Mouse (Mus musculus) heart, embryonic 14.5 days (tissue): ENCODE data around the gene Taf15. TPM values are rescaled to one million over a fixed set of nuclear protein-coding genes. Genes with fewer than 3 reads are reported as not detected.

Experiments used
- polyA plus RNA-seq: library from polyadenylated mRNA; unstranded; fragments of >200 nt; fragmentation: Nextera tagmentation; extraction: Ambion mirVana; gene quantifications from 2 replicates; pipeline ENCODE4 v1.2.1, GENCODE M21; 2014

The Taf15 gene
- polyA plus RNA-seq, 1 experiment from 2014 or later: 12.8 TPM

Other genes with a start within 250 kb of the Taf15 start
- 0.15 and 0.32 TPM in 2 replicates for gene Slfn14, start 186.4 kb upstream of the Taf15 start, polyA plus RNA-seq
- gene Ap2b1, start 174.1 kb upstream of the Taf15 start, polyA plus RNA-seq: 44.6 and 46.5 TPM in 2 replicates
- gene Pex12, start 170.5 kb upstream of the Taf15 start, polyA plus RNA-seq: 9.0 and 9.2 TPM in 2 replicates
- 4.6 and 5.9 TPM in 2 replicates for gene Rasl10b, start 63.9 kb upstream of the Taf15 start, polyA plus RNA-seq
- 0.09 TPM in 1 of 2 replicates, not detected in the other for gene Gas2l2, start 43.6 kb upstream of the Taf15 start, polyA plus RNA-seq
- 1.4 and 1.8 TPM in 2 replicates for gene 1700020L24Rik, start 35.4 kb upstream of the Taf15 start, polyA plus RNA-seq
- gene Mmp28, start 10.0 kb upstream of the Taf15 start, polyA plus RNA-seq: 3.7 and 4.0 TPM in 2 replicates
- gene Heatr9, start 49.1 kb downstream of the Taf15 start, polyA plus RNA-seq: not detected in 2 replicates
- gene Ccl5, start 57.4 kb downstream of the Taf15 start, polyA plus RNA-seq: 0.39 TPM in 1 of 2 replicates, not detected in the other
- gene Ccl9, start 105.5 kb downstream of the Taf15 start, polyA plus RNA-seq: 3.0 TPM in 2 replicates
- gene Ccl6, start 120.0 kb downstream of the Taf15 start, polyA plus RNA-seq: 5.2 and 5.7 TPM in 2 replicates
- gene Rpl9-ps1, start 172.5 kb downstream of the Taf15 start, polyA plus RNA-seq: not detected in 2 replicates
- gene Ccl3, start 176.3 kb downstream of the Taf15 start, polyA plus RNA-seq: 0.92 and 1.1 TPM in 2 replicates
- gene Ccl4, start 189.5 kb downstream of the Taf15 start, polyA plus RNA-seq: 0.54 and 2.1 TPM in 2 replicates
- gene Wfdc17, start 230.9 kb downstream of the Taf15 start, polyA plus RNA-seq: 1.3 and 2.3 TPM in 2 replicates
- gene Wfdc18, start 235.9 kb downstream of the Taf15 start, polyA plus RNA-seq: 1.8 and 5.6 TPM in 2 replicates